In the genomic region with DNA sequence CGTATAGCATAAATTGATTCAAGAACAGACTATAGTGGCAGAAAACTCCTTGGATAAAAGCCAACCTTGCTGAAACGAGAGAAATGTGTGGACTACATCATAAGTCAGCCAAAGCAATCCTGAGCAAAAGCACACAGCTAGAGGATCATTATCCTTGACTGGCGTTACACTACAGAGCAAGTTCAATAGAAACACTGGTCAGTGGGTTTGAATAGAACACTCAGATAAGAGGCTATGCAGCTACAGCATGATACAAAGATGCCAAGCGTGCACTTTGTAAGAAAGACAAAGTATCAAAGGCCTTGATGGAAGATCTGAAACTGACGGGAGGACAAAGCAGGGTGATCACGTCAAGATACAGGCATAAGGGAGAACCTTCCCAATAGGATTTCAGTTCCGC, we compare ENCODE assay signal across 13 mouse cellular contexts.
"Had no signal": no experiment of that assay in that cellular context is flagged by ENCODE, and none has a peak within 500 bp of the region (broad histone marks: within the 10 kb centered on the region; RNA-seq: fewer than 3 reads in every experiment).

No protein-coding gene starts in this region.

- H3K4me2 ChIP-seq: kidney, embryonic 15.5 days; liver, embryonic 13.5 days; midbrain, embryonic 13.5 days had no signal

- H3K36me3 ChIP-seq: kidney, embryonic 15.5 days; liver, embryonic 13.5 days; midbrain, embryonic 13.5 days had no signal

- H3K4me3 ChIP-seq: kidney, embryonic 15.5 days; left cerebral cortex, adult 2 months; liver, embryonic 13.5 days; midbrain, embryonic 13.5 days had no signal

- ATAC-seq: midbrain, embryonic 13.5 days had no signal

- H3K4me1 ChIP-seq: kidney, embryonic 15.5 days; liver, embryonic 13.5 days; midbrain, embryonic 13.5 days had no signal

- H3K27me3 ChIP-seq: kidney, embryonic 15.5 days; liver, embryonic 13.5 days; midbrain, embryonic 13.5 days had no signal

- H3K27ac ChIP-seq: kidney, embryonic 15.5 days; left cerebral cortex, adult 2 months; liver, embryonic 13.5 days; midbrain, embryonic 13.5 days had no signal

- DNase-seq: kidney, adult 11 months; kidney, adult 8-10 months; kidney, postnatal 10 days; kidney, postnatal 36 days; layer of hippocampus, postnatal 36 days; liver, embryonic 13.5 days; lung, adult 2 months; lung, postnatal 14 days; lung, postnatal 4 days; thymus, postnatal 25 days had no signal

- H3K9me3 ChIP-seq: kidney, embryonic 15.5 days; liver, embryonic 13.5 days; midbrain, embryonic 13.5 days had no signal

- H3K9ac ChIP-seq: kidney, embryonic 15.5 days; liver, embryonic 13.5 days; midbrain, embryonic 13.5 days had no signal
